In the genomic region with DNA sequence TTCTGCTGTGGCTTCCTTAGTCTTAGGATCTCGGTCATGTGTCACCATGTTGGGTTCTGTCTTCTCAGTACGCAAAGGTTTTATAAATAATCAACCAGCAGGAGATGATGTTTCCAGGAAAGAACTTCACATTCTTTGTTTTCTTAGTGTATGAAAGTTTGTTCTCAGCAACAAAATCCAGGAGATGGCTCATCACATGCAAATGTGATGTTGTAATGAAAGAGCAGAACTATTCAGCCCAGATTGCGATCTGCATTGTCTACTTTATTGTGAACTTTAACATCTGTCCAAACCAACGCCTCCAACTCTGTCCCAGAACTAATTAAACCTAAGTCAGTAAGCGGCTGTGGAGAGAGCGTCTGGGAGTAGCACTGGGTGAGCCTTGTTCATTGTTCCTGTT, we compare ENCODE assay signal across 23 mouse cellular contexts. TPM values are rescaled to one million over a fixed set of nuclear protein-coding genes. Genes with fewer than 3 reads are reported as not detected.
DNase-seq lines count a peak whose midpoint lies in the region; ATAC-seq and TF ChIP-seq lines count a peak whose summit lies in the region.
"Had no signal": no experiment of that assay in that cellular context is flagged by ENCODE, and none has a peak within 500 bp of the region (broad histone marks: within the 10 kb centered on the region; RNA-seq: fewer than 3 reads in every experiment).

No protein-coding gene starts in this region.

- no peak for TF ChIP-seq CTCF in Patski (IDR thresholded peaks at IDR 0.05)

- DNase-seq in ES-CJ7 (ENCODE audit: low read depth, low spot score) (peak; percentile 34), Patski (ENCODE audit: low read depth, low spot score) (peak; percentile 70), ZHBTc4 (ENCODE audit: low read depth, low spot score) (peak; percentile 57)
- DNase-seq in yolk sac, embryonic 10.5 days (ENCODE audit: low spot score) = peak; percentile 21
- DNase-seq in layer of hippocampus, adult 8-10 months (ENCODE audit: low spot score in 2 of 2) = no peak
- DNase-seq in embryo, embryonic 11 days = no peak
- DNase-seq: adrenal gland, adult 8-10 months; adrenal gland, postnatal 14 days; adrenal gland, postnatal 36 days; B cell, adult 2 months; cerebellum, adult 11-12 months; cerebellum, adult 2 months; cerebellum, adult 9-10 months; cerebellum, postnatal 10 days; cerebellum, postnatal 25 days; forebrain, postnatal 0 days had no signal

- in situ Hi-C loops in Patski (cut with MboI; ENCODE audit: low pct_unique_long_range_greater_than_20kb) = no loop called here

- ATAC-seq in Patski = peak; percentile 86
- ATAC-seq in inflammation-experienced regulatory T-cells, adult 6 months = no peak
- ATAC-seq: CD4-positive, CD25-positive, alpha-beta regulatory T cell, adult 4 months; forebrain, embryonic 13.5 days; forebrain, embryonic 15.5 days; forebrain, postnatal 0 days had no signal

- no peaks in the 10 kb centered on the region for H3K27me3 ChIP-seq in Patski
- H3K27me3 ChIP-seq: CH12.LX; embryonic facial prominence, embryonic 12.5 days; forebrain, embryonic 13.5 days; forebrain, embryonic 15.5 days had no signal

- POLR2A ChIA-PET in Patski (lab: Charles Lee) = no interaction called here

- CTCF ChIA-PET in Patski (lab: Charles Lee) = interaction anchor here (1.8 kb wide), 1 partner anchor 11 kb away, joined by 11 read pairs; no protein-coding TSS in a partner anchor

RNA-seq across cellular contexts. Expression of a gene that starts 50.7 kb away (rescaled TPM):
- polyA plus RNA-seq in Patski (2021) = 39.3 TPM
- polyA plus RNA-seq in inflammation-experienced regulatory T-cells, adult 6 months (2017; shearing (Covaris generic)) = not detected
- total RNA-seq in layer of hippocampus, adult 8-10 months (2022) = 10 to 100 TPM in 1 of 4 experiments, 1 to 10 TPM in 3; 7.4 to 10.3 (median 8.2) TPM
- total RNA-seq: CH12.LX, MEL had no signal
- polyA plus RNA-seq: CD4-positive, CD25-positive, alpha-beta regulatory T cell, adult 4 months had no signal

Comparison
In these comparisons a context has a peak if more than half of its experiments do, and no peak if none do; other contexts are left out.
1. DNase-seq: peak in ES-CJ7 (single experiment), Patski (single experiment), ZHBTc4 (single experiment) and yolk sac, embryonic 10.5 days (single experiment); none in layer of hippocampus, adult 8-10 months (0 of 2) and embryo, embryonic 11 days (single experiment).
2. RNA of a gene that starts 50.7 kb away (polyA plus RNA-seq): 39.3 TPM in Patski (single experiment); not detected in inflammation-experienced regulatory T-cells, adult 6 months; every median in the first group is over 10 times any median in the second.